Mouse (Mus musculus): ENCODE measurements around the gene Mpo. TPM values are rescaled to one million over a fixed set of nuclear protein-coding genes. Genes with fewer than 3 reads are reported as not detected.

Gene Mpo
- polyA plus RNA-seq, 1 experiment: 1.1 TPM

- DNase-seq (ENCODE audit: low spot score): no peak
Measured at GRCm38 (mm10) chr11:87758161-87758911, 35.0 kb upstream of the Mpo start.

GRCm38 (mm10) chr11:87758957-87759608, 34.3 kb upstream of the Mpo start:
- DNase-seq (ENCODE audit: low spot score): no peak

GRCm38 (mm10) chr11:87759609-87760005, 33.8 kb upstream of the Mpo start:
- no peak for DNase-seq (ENCODE audit: low spot score)

GRCm38 (mm10) chr11:87760301-87761081, 32.9 kb upstream of the Mpo start, which contains the start of gene Tspoap1:
Gene Tspoap1, plus strand, starts transcription at chr11:87760541.
- DNase-seq (ENCODE audit: low spot score): no peak

- DNase-seq (ENCODE audit: low spot score): no peak
Measured at GRCm38 (mm10) chr11:87761181-87761721, 32.1 kb upstream of the Mpo start.

- no peak for DNase-seq (ENCODE audit: low spot score)
Measured at GRCm38 (mm10) chr11:87761806-87762701, 31.3 kb upstream of the Mpo start.

GRCm38 (mm10) chr11:87762702-87763385, 30.5 kb upstream of the Mpo start:
- no peak for DNase-seq (ENCODE audit: low spot score)

GRCm38 (mm10) chr11:87763511-87763987, 29.8 kb upstream of the Mpo start:
- DNase-seq (ENCODE audit: low spot score): no peak

- DNase-seq (ENCODE audit: low spot score): no peak
Measured at GRCm38 (mm10) chr11:87763988-87764876, 29.1 kb upstream of the Mpo start.

- DNase-seq (ENCODE audit: low spot score): no peak
Measured at GRCm38 (mm10) chr11:87768745-87769144, 24.6 kb upstream of the Mpo start.

GRCm38 (mm10) chr11:87770989-87771388, 22.4 kb upstream of the Mpo start:
- DNase-seq (ENCODE audit: low spot score): peak; percentile 61

GRCm38 (mm10) chr11:87772354-87772753, 21.0 kb upstream of the Mpo start:
- no peak for DNase-seq (ENCODE audit: low spot score)

GRCm38 (mm10) chr11:87778100-87778765, 15.1 kb upstream of the Mpo start:
- no peak for DNase-seq (ENCODE audit: low spot score)

- DNase-seq (ENCODE audit: low spot score): no peak
Measured at GRCm38 (mm10) chr11:87778915-87779314, 14.5 kb upstream of the Mpo start.

- DNase-seq (ENCODE audit: low spot score): no peak
Measured at GRCm38 (mm10) chr11:87779392-87779791, 14.0 kb upstream of the Mpo start.

- DNase-seq (ENCODE audit: low spot score): no peak
Measured at GRCm38 (mm10) chr11:87780130-87780529, 13.3 kb upstream of the Mpo start.

- DNase-seq (ENCODE audit: low spot score): no peak
Measured at GRCm38 (mm10) chr11:87790088-87790487, 3.3 kb upstream of the Mpo start.

- DNase-seq (ENCODE audit: low spot score): no peak
Measured at GRCm38 (mm10) chr11:87801711-87802275, 8.4 kb downstream of the Mpo start.

Measured in urinary bladder, adult 2 months (tissue).